Mouse (Mus musculus): ENCODE results near the gene Cyp26c1.

DNA sequence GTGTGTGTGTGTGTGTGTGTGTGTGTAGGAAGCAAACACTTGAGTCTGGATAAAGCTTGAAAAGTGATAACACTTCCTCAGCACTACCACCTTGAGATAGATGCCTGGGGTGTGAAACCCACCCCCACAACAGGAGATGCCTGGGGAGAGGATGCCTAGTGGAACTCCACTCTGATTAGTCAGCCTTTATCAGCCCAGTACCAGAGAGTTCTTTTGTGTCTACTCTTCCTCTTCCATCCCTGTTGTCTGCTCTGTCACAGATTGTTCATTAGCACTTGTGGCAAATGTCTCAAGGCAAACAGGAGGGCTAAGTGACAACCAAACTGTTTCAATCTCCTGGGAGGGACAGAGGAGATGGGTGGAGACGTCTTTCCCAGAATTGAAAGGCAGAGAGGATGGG, 33.8 kb downstream of the Cyp26c1 start:
- TF ChIP-seq CTCF (IDR thresholded peaks at IDR 0.05; ENCODE audit: insufficient read depth, low read depth, low read length) = no peak
- no peak for TF ChIP-seq POLR2A (IDR thresholded peaks at IDR 0.05; ENCODE audit: insufficient read depth, low read depth, low read length)

Data from olfactory bulb, adult 2 months (tissue).